Mouse (Mus musculus): ENCODE measurements around the gene Capns1. TPM values are rescaled to one million over a fixed set of nuclear protein-coding genes. Genes with fewer than 3 reads are reported as not detected.
A peak's percentile ranks its signal among the peaks of the same experiment; 100 is the strongest.

Capns1 gene
- total and polyA plus RNA-seq, 3 experiments, result 274 to 826 (median 315) TPM

- Histone ChIP-seq H3K79me2 (replicated peaks; ENCODE audit: control insufficient read depth, insufficient read depth, low read length) (peaks cover 9% of the 10 kb centered on the region), H3K36me3 (ENCODE audit: control insufficient read depth, insufficient read depth, low read length) (no peaks in the 10 kb centered on the region; the same call in none of the 2 replicates), H3K9ac (ENCODE audit: low read depth, low read length) (no peak overlapping the region), H3K4me3 (no peak overlapping the region), H3K27ac (no peak overlapping the region), H3K4me1 (ENCODE audit: control insufficient read depth, insufficient read depth, low read length) (no peaks in the 10 kb centered on the region), H3K27me3 (ENCODE audit: control insufficient read depth, insufficient read depth, low read length) (no peaks in the 10 kb centered on the region)
- intact Hi-C loops (cut with DNase I), result no loop called here
- DNase-seq, result no peak
- TF ChIP-seq EP300 (IDR thresholded peaks at IDR 0.05; ENCODE audit: insufficient read depth, low read depth, low read length) (no peak), POLR2A (IDR thresholded peaks at IDR 0.05; ENCODE audit: insufficient read depth, low read depth, low read length) (no peak), CTCF (IDR thresholded peaks at IDR 0.05) (no peak)
- 99% methylated on average over 2 of the region's 2 CpGs for WGBS
Observed at GRCm38 (mm10) chr7:30164745-30165144, 33.9 kb downstream of the Capns1 start.

- no peak for TF ChIP-seq CTCF (IDR thresholded peaks at IDR 0.05)
- TF ChIP-seq POLR2A (IDR thresholded peaks at IDR 0.05; ENCODE audit: insufficient read depth, low read depth, low read length), result no peak
- no peak for TF ChIP-seq EP300 (IDR thresholded peaks at IDR 0.05; ENCODE audit: insufficient read depth, low read depth, low read length)
- H3K4me3 ChIP-seq, result no peak overlapping the region
- no peaks in the 10 kb centered on the region for H3K27me3 ChIP-seq (ENCODE audit: control insufficient read depth, insufficient read depth, low read length)
- no peaks in the 10 kb centered on the region; the same call in none of the 2 replicates for H3K36me3 ChIP-seq (ENCODE audit: control insufficient read depth, insufficient read depth, low read length)
- WGBS, result 91% methylated on average over 5 of the region's 5 CpGs
- H3K27ac ChIP-seq, result no peak overlapping the region
- H3K79me2 ChIP-seq (replicated peaks; ENCODE audit: control insufficient read depth, insufficient read depth, low read length), result peaks cover 9% of the 10 kb centered on the region
- DNase-seq, result no peak
- H3K9ac ChIP-seq (ENCODE audit: low read depth, low read length), result no peak overlapping the region
- intact Hi-C loops (cut with DNase I), result no loop called here
- no peaks in the 10 kb centered on the region for H3K4me1 ChIP-seq (ENCODE audit: control insufficient read depth, insufficient read depth, low read length)
Observed at GRCm38 (mm10) chr7:30163113-30163512, 35.5 kb downstream of the Capns1 start.

GRCm38 (mm10) chr7:30155507-30155906 is 43.1 kb downstream of the Capns1 start:
- Histone ChIP-seq H3K79me2 (replicated peaks; ENCODE audit: control insufficient read depth, insufficient read depth, low read length) (no peaks in the 10 kb centered on the region), H3K4me1 (ENCODE audit: control insufficient read depth, insufficient read depth, low read length) (no peaks in the 10 kb centered on the region), H3K9ac (ENCODE audit: low read depth, low read length) (no peak overlapping the region), H3K4me3 (no peak overlapping the region), H3K27me3 (ENCODE audit: control insufficient read depth, insufficient read depth, low read length) (no peaks in the 10 kb centered on the region), H3K36me3 (ENCODE audit: control insufficient read depth, insufficient read depth, low read length) (no peaks in the 10 kb centered on the region; the same call in 1 of the 2 replicates), H3K27ac (no peak overlapping the region)
- 93% methylated on average over 3 of the region's 3 CpGs for WGBS
- no peak for DNase-seq
- intact Hi-C loops (cut with DNase I), result no loop called here
- TF ChIP-seq POLR2A (IDR thresholded peaks at IDR 0.05; ENCODE audit: insufficient read depth, low read depth, low read length) (no peak), EP300 (IDR thresholded peaks at IDR 0.05; ENCODE audit: insufficient read depth, low read depth, low read length) (no peak), CTCF (IDR thresholded peaks at IDR 0.05) (no peak)

GRCm38 (mm10) chr7:30154040-30154439 is 44.6 kb downstream of the Capns1 start:
- DNase-seq, result no peak
- Histone ChIP-seq H3K36me3 (ENCODE audit: control insufficient read depth, insufficient read depth, low read length) (no peaks in the 10 kb centered on the region), H3K27me3 (ENCODE audit: control insufficient read depth, insufficient read depth, low read length) (no peaks in the 10 kb centered on the region), H3K9ac (ENCODE audit: low read depth, low read length) (no peak overlapping the region), H3K27ac (no peak overlapping the region), H3K79me2 (replicated peaks; ENCODE audit: control insufficient read depth, insufficient read depth, low read length) (no peaks in the 10 kb centered on the region), H3K4me3 (no peak overlapping the region), H3K4me1 (ENCODE audit: control insufficient read depth, insufficient read depth, low read length) (no peaks in the 10 kb centered on the region)
- WGBS, result 94% methylated on average over 1 of the region's 1 CpGs
- TF ChIP-seq POLR2A (IDR thresholded peaks at IDR 0.05; ENCODE audit: insufficient read depth, low read depth, low read length), result no peak
- peak; percentile 12; the same call in 1 of the 2 replicates for TF ChIP-seq CTCF (IDR thresholded peaks at IDR 0.05)
- intact Hi-C loops (cut with DNase I), result no loop called here

GRCm38 (mm10) chr7:30147011-30147410 is 51.6 kb downstream of the Capns1 start:
- Histone ChIP-seq H3K4me3 (no peak overlapping the region), H3K4me1 (ENCODE audit: control insufficient read depth, insufficient read depth, low read length) (no peaks in the 10 kb centered on the region), H3K27me3 (ENCODE audit: control insufficient read depth, insufficient read depth, low read length) (no peaks in the 10 kb centered on the region), H3K79me2 (replicated peaks; ENCODE audit: control insufficient read depth, insufficient read depth, low read length) (no peaks in the 10 kb centered on the region), H3K9ac (ENCODE audit: low read depth, low read length) (no peak overlapping the region), H3K36me3 (ENCODE audit: control insufficient read depth, insufficient read depth, low read length) (no peaks in the 10 kb centered on the region), H3K27ac (no peak overlapping the region)
- no peak for DNase-seq
- 97% methylated on average over 5 of the region's 5 CpGs for WGBS
- TF ChIP-seq CTCF (IDR thresholded peaks at IDR 0.05) (no peak), EP300 (IDR thresholded peaks at IDR 0.05; ENCODE audit: insufficient read depth, low read depth, low read length) (no peak), POLR2A (IDR thresholded peaks at IDR 0.05; ENCODE audit: insufficient read depth, low read depth, low read length) (no peak)
- intact Hi-C loops (cut with DNase I), result no loop called here

GRCm38 (mm10) chr7:30143555-30144209 is 54.9 kb downstream of the Capns1 start:
- no peaks in the 10 kb centered on the region for H3K27me3 ChIP-seq (ENCODE audit: control insufficient read depth, insufficient read depth, low read length)
- H3K79me2 ChIP-seq (replicated peaks; ENCODE audit: control insufficient read depth, insufficient read depth, low read length), result no peaks in the 10 kb centered on the region
- H3K4me1 ChIP-seq (ENCODE audit: control insufficient read depth, insufficient read depth, low read length), result no peaks in the 10 kb centered on the region
- intact Hi-C loops (cut with DNase I), result no loop called here
- 2% methylated on average over 35 of the region's 35 CpGs for WGBS
- peak overlapping the region; percentile 40 for H3K9ac ChIP-seq (ENCODE audit: low read depth, low read length)
- DNase-seq, result peak; percentile 57
- H3K4me3 ChIP-seq, result peak overlapping the region; percentile 51
- TF ChIP-seq EP300 (IDR thresholded peaks at IDR 0.05; ENCODE audit: insufficient read depth, low read depth, low read length) (no peak), POLR2A (IDR thresholded peaks at IDR 0.05; ENCODE audit: insufficient read depth, low read depth, low read length) (no peak), CTCF (IDR thresholded peaks at IDR 0.05) (no peak)
- no peak overlapping the region; the same call in 1 of the 2 replicates for H3K27ac ChIP-seq
- no peaks in the 10 kb centered on the region for H3K36me3 ChIP-seq (ENCODE audit: control insufficient read depth, insufficient read depth, low read length)
